Mouse (Mus musculus) small intestine, adult 2 months (tissue): Measurements from ENCODE around the gene Mcat.

Source experiments
- CTCF ChIP-seq: fragments of 200-500 bp; IDR thresholded peaks from 2 replicates; pipeline ENCODE4 v1.5.1; 2012; ENCODE audit warnings: low read depth, mild to moderate bottlenecking, control low read depth, inconsistent platforms, low read length, moderate library complexity, mixed read lengths; ENCODE audit not compliant: insufficient replicate concordance, insufficient read length; ENCODE audit errors: extremely low read depth
- POLR2A ChIP-seq: fragments of 200-500 bp; IDR thresholded peaks from 2 replicates; pipeline ENCODE4 v1.6.1; 2012; ENCODE audit warnings: low read depth, mild to moderate bottlenecking, control low read depth, inconsistent platforms, low read length, moderate library complexity

DNA sequence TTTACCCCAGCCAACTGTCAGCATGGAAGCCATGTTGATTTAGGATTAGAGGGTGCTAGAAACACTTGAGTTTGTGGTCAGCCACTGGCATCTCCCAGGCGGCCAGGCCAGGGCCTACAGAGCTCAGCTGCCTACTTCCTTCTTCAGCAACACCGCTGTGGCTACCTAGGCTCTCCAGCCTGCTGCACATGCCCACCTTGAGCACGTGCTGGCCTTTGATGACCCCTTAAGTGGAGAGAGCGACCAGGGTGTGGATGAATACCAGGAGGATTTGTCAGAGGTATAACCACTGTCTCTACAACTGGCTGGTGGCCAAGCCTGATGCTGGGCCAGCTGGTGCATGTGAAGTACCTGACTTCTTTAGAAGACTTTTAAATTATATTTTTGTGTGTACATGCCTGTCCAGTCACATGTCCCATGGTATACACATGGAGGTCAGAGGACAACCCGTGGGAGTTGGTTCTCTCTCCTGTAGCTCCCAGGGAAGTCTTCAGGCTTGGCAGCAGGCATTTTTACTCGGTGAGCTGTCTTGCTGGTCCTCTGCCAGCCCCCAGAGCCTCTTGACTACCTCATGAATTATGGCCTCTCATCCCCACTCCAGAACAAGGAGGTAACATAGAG is 11.3 kb upstream of the Mcat start:
- TF ChIP-seq POLR2A: no peak
- TF ChIP-seq CTCF: no peak
